Comparison of ENCODE assay signal across 9 mouse cellular contexts in the genomic region with DNA sequence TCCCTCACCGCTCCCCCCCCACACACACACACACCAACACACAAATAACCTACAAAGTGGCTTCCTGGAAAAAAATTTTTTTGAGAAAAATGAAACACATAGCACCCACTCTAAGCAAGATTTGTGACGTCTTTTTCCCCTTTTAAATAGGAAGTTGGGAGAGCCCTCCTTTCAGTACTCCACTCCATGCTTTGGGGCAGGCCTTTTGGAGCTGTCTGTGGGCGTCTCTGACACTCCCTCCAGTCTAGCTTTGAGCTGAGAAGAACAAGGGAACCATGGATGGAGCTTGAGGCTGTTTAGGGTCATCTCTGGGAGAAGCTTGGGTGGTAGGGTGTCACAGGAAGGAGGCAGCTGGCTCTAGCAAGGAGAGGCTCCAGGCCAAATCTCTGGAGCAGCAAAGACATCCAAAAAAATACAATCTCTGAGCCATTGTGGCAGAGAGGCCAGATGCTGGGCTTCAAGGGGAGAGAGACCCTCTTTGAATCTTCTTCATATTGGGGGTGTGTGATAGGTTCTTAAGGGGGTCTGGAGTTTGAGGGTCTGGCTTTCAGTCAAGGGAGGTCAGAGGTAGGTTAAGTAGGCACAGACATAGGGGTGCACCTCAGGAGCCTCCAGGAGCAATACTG. TPM values are rescaled to one million over a fixed set of nuclear protein-coding genes. Genes with fewer than 3 reads are reported as not detected.
DNase-seq lines count a peak whose midpoint lies in the region; ATAC-seq lines count a peak whose summit lies in the region.
"Had no signal": no experiment of that assay in that cellular context is flagged by ENCODE, and none has a peak within 500 bp of the region (broad histone marks: within the 10 kb centered on the region; RNA-seq: fewer than 3 reads in every experiment).

No protein-coding gene starts in this region.

- H3K9me3 ChIP-seq in hindbrain, embryonic 10.5 days: no peaks in the 10 kb centered on the region
- H3K9me3 ChIP-seq in neural tube, embryonic 12.5 days: no peaks in the 10 kb centered on the region

- peaks cover 18% of the 10 kb centered on the region; the same call in 1 of the 2 replicates for H3K36me3 ChIP-seq in hindbrain, embryonic 10.5 days
- peaks cover 11% of the 10 kb centered on the region; the same call in 1 of the 2 replicates for H3K36me3 ChIP-seq in neural tube, embryonic 12.5 days

- DNase-seq in frontal cortex, postnatal 14 days (ENCODE audit: low spot score in 2 of 2): no peak
- peak; percentile 66 for DNase-seq in cerebellum, adult 9-11 months
- DNase-seq in hindbrain, embryonic 10.5 days (ENCODE audit: low spot score): no peak
- DNase-seq in spleen, postnatal 14 days (ENCODE audit: low spot score in 2 of 2): no peak
- no peak for DNase-seq in kidney, postnatal 10 days
- no peak for DNase-seq in adipocyte (ENCODE audit: low spot score)
- DNase-seq: lung, adult 2 months had no signal

- peak overlapping the region; percentile 90 for H3K4me2 ChIP-seq in neural tube, embryonic 12.5 days (replicated peaks)

- H3K27me3 ChIP-seq in hindbrain, embryonic 10.5 days (ENCODE audit: insufficient read depth, poor library complexity, severe bottlenecking): peaks cover 99% of the 10 kb centered on the region
- H3K27me3 ChIP-seq in neural tube, embryonic 12.5 days (replicated peaks): peaks cover 52% of the 10 kb centered on the region

- peak overlapping the region; percentile 98 for H3K27ac ChIP-seq in hindbrain, embryonic 10.5 days
- peak overlapping the region; percentile 98 for H3K27ac ChIP-seq in neural tube, embryonic 12.5 days

- H3K4me1 ChIP-seq in hindbrain, embryonic 10.5 days (replicated peaks): peaks cover 97% of the 10 kb centered on the region
- peaks cover 25% of the 10 kb centered on the region for H3K4me1 ChIP-seq in neural tube, embryonic 12.5 days

- peak overlapping the region; percentile 100 for H3K9ac ChIP-seq in neural tube, embryonic 12.5 days

- H3K4me3 ChIP-seq in hindbrain, embryonic 10.5 days: peak overlapping the region; percentile 63
- peak overlapping the region; percentile 87 for H3K4me3 ChIP-seq in neural tube, embryonic 12.5 days

- WGBS in hindbrain, embryonic 10.5 days: 0% methylated on average over 3 of the region's 3 CpGs
- WGBS in neural tube, embryonic 12.5 days: 0% methylated on average over 3 of the region's 3 CpGs

- peak; percentile 36 for ATAC-seq in frontal cortex, adult (ENCODE audit: low TSS enrichment)
- no peak for ATAC-seq in neural tube, embryonic 12.5 days (ENCODE audit: low FRiP score, low read depth)

RNA-seq across cellular contexts. Expression of gene Polg, which starts 34.6 kb away (rescaled TPM):
- polyA plus RNA-seq in hindbrain, embryonic 10.5 days (2016; fragmentation: Nextera tagmentation; extraction: Ambion mirVana): 38.5 and 43.0 TPM in 2 replicates
- polyA plus RNA-seq in neural tube, embryonic 12.5 days (2016; fragmentation: Nextera tagmentation; extraction: Ambion mirVana): 45.6 and 48.5 TPM in 2 replicates
